Mouse (Mus musculus) stomach, embryonic 15.5 days (tissue): ENCODE data around the gene Agpat3. TPM values are rescaled to one million over a fixed set of nuclear protein-coding genes. Genes with fewer than 3 reads are reported as not detected.

Source experiments
- ATAC-seq: fragments of 200-750 bp; cut with Nextera tagmentation; 2 replicates; pipeline ENCODE4 v1.8.0; 2017; ENCODE audit warnings: low read depth, moderate number of reproducible peaks, moderate TSS enrichment; ENCODE audit not compliant: insufficient read depth, low FRiP score
- H3K27ac ChIP-seq: fragments of 300-500 bp; sonication (generic); 2 replicates; pipeline ENCODE4 v1.5.1; 2015; ENCODE audit warnings: mild to moderate bottlenecking, inconsistent platforms
- H3K27me3 ChIP-seq: fragments of 300-500 bp; sonication (generic); replicated peaks from 2 replicates; pipeline ENCODE4 v1.6.1; 2015; ENCODE audit warnings: inconsistent platforms
- H3K36me3 ChIP-seq: fragments of 300-500 bp; sonication (generic); 2 replicates; pipeline ENCODE4 v1.6.1; 2015; ENCODE audit warnings: inconsistent platforms
- H3K4me1 ChIP-seq: fragments of 300-500 bp; sonication (generic); 2 replicates; pipeline ENCODE4 v1.6.1; 2015; ENCODE audit warnings: inconsistent platforms
- H3K4me2 ChIP-seq: fragments of 300-500 bp; sonication (generic); 2 replicates; pipeline ENCODE4 v1.6.1; 2015; ENCODE audit warnings: mild to moderate bottlenecking, inconsistent platforms
- H3K4me3 ChIP-seq: fragments of 300-500 bp; sonication (generic); replicated peaks from 2 replicates; pipeline ENCODE4 v1.5.1; 2015; ENCODE audit warnings: inconsistent platforms
- H3K9ac ChIP-seq: fragments of 300-500 bp; sonication (generic); 2 replicates; pipeline ENCODE4 v1.6.1; 2015; ENCODE audit warnings: inconsistent platforms
- H3K9me3 ChIP-seq: fragments of 300-500 bp; sonication (generic); 2 replicates; pipeline ENCODE4 v1.6.1; 2016; ENCODE audit warnings: inconsistent platforms
- whole genome bisulfite sequencing: fragments of 180-500 bp; shearing (Covaris S2); methylation state at CpG from one replicate; pipeline ENCODE4 v1.1.7; 2015; 5-methylcytosine and 5-hydroxymethylcytosine counted together
- polyA plus RNA-seq: library from polyadenylated mRNA; unstranded; fragments of >200 nt; fragmentation: Nextera tagmentation; extraction: Ambion mirVana; gene quantifications from 2 replicates; pipeline ENCODE4 v1.2.1, GENCODE M21; 2015

The Agpat3 gene
- polyA plus RNA-seq, 1 experiment from 2014 or later, result 60.7 TPM

DNA sequence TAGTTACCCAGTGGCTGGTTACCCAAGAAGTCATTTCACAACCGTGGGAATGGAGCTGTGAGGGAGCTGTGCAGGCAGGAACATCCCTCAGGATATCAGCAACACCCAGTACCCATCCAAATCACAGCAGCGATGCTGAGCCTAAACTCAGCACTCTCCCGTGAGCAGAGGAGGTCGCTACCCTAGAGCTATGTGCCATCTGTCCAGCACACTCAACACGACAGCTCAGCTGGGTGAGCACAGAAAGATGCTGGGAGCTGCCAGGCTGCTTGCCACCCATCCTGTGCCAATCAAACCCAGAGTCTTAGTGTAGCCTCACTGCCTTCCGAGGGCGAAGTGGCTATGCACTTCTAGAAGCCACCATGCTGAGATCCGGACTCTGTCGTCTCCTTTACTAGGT is 32.3 kb downstream of the Agpat3 start:
- Histone ChIP-seq H3K9me3 (no peaks in the 10 kb centered on the region), H3K4me3 (no peak overlapping the region), H3K4me1 (0 out of 2 replicates have a peak, but pooled peaks cover 4% of the 10 kb centered on the region), H3K4me2 (no peak overlapping the region), H3K36me3 (0 out of 2 replicates have a peak, but pooled peaks cover 3% of the 10 kb centered on the region), H3K9ac (no peak overlapping the region), H3K27ac (no peak overlapping the region), H3K27me3 (no peaks in the 10 kb centered on the region)
- no peak for ATAC-seq
- WGBS, result 85% methylated on average over 9 of the region's 9 CpGs

DNA sequence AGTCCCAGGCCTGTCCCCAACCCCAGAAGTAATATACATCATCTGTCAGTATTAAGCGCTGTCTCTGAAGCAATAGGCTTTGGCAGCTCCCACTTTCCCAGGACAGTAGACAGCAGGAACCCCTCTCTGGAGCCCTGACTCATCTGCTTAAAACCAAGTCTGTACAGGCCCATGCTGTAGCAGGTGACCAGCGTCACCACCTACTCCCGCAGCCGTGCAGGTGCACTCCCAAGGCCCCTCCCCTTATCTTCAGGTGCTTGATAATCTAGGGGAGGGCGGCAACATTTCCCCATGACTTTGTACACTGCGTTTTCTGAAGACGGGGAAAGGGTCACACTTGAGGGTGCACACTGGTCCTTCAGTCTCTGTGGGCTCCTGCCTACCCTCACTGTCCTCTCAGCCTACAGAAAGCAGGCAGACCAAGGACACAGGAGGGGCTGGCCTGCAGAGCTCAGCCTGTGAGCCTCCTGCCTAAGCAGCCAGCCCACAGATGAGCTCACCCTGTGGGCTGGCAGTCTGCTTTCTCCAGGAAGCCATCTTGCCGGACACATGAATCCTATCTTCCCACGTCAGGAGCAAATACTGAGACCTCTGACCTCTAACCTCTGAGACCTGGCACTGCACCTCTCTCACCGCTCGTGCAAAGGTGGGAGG is 34.9 kb downstream of the Agpat3 start:
- ATAC-seq, result peak; percentile 61
- Histone ChIP-seq H3K9me3 (no peaks in the 10 kb centered on the region), H3K27me3 (no peaks in the 10 kb centered on the region), H3K27ac (0 out of 2 replicates have a peak overlapping the region, but pooled peaks have one; percentile 3), H3K4me3 (no peak overlapping the region), H3K9ac (no peak overlapping the region), H3K36me3 (no peaks in the 10 kb centered on the region), H3K4me1 (0 out of 2 replicates have a peak, but pooled peaks cover 4% of the 10 kb centered on the region), H3K4me2 (no peak overlapping the region)
- WGBS, result 57% methylated on average over 11 of the region's 11 CpGs

DNA sequence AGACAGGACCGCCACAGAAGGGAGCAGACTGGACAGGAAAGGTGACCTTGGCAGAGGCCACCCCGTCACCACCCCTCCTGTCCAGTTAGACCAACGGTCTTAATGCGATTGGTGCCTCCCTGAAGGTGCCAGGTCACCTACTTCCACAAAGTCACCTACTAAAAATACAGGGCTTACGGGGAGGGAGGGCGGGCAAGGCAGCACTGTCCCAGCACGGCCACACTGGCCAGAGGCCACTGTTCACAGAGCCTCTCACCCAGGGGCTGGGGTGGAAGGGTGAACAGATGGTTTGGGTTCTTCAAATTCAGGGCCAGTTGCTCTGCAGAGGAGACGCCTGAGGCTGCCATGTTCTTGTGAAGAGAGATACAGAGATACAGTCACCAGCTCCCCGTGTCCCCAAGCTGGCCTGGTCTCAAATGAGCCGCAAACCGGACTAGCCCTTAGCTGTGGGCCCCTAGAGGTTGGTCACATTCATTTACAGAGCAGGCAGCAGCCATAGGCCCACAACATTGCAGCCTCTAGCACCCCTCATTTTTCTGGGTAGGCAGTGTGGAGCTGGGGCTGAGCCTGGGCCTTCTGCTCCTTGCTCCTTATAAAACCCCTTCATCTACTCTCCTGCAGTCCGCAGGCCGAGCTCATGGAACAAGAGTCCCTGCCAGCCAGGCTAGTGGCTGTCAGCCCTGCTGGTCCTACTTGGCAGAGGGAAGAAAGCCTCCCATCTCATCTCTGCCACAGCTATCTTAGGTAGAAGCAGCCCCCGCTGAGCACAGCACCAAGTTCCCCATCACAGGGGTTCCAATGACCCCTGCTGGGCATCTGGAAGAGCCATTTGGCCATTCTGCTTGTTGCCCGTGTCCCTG is 35.8 kb downstream of the Agpat3 start:
- WGBS, result 90% methylated on average over 15 of the region's 15 CpGs
- Histone ChIP-seq H3K4me2 (no peak overlapping the region), H3K36me3 (no peaks in the 10 kb centered on the region), H3K4me3 (no peak overlapping the region), H3K9me3 (no peaks in the 10 kb centered on the region), H3K27ac (no peak overlapping the region), H3K4me1 (0 out of 2 replicates have a peak, but pooled peaks cover 4% of the 10 kb centered on the region), H3K9ac (no peak overlapping the region), H3K27me3 (no peaks in the 10 kb centered on the region)
- no peak for ATAC-seq

DNA sequence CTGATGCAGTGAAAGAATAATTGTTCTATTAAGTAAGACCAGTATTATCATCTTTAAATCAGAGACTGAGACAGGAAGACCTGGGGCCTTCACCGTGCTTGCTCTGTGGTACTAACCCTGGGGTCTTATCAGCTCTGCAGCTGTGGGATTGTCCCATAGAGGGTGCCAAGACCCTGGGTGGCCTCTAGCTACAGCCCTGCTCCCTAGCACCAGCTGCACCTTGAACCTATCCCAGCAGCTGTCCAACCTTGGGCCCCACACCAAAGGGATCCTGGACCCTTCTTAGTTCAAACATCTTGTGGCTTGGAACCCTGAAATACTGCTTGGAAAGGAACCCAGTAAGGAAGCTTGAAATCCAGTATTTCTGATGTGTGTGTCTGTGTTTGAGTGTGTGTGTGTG is 37.1 kb downstream of the Agpat3 start:
- Histone ChIP-seq H3K9ac (no peak overlapping the region), H3K9me3 (no peaks in the 10 kb centered on the region), H3K4me1 (0 out of 2 replicates have a peak, but pooled peaks cover 4% of the 10 kb centered on the region), H3K4me3 (no peak overlapping the region), H3K36me3 (no peaks in the 10 kb centered on the region), H3K4me2 (no peak overlapping the region), H3K27me3 (no peaks in the 10 kb centered on the region), H3K27ac (no peak overlapping the region)
- 73% methylated on average over 1 of the region's 1 CpGs for WGBS
- ATAC-seq, result no peak

DNA sequence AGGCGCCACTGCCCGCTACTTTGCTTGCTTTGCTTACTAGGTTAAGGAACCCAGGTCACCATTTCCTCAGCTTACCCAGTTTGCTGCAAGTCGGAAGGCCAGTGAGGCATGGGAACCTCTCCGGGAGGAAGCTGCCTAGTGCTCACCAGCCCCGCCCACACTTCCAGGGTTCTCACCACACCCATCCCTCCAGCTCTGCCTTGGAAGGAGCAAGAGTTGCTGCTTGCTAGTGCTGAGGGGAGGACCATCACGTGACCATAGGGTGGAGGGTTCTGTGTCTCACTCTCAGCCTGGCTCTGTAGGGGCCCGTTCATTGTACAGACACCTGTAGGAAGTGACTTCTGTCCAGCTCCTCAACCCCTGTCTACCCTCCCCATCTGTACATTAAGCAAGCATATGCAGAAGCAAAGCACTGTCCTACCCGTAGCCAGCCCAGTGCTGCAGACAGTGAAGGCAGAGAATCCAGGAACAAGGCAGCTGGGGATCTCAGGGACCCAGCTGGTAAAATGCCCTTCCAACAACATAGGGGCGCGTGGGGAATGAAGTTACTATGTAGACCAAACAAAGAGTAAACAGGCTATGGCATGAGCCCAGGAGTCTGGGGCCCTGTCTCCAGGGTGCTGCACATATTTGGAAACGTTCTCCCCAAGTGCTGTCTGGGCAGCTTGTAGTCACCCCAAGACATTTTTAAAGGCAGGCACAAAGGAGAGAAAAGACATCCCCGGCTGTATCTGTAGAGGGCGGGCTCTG is 40.2 kb downstream of the Agpat3 start:
- no peak overlapping the region for H3K4me2 ChIP-seq
- no peaks in the 10 kb centered on the region for H3K9me3 ChIP-seq
- H3K27me3 ChIP-seq, result no peaks in the 10 kb centered on the region
- no peaks in the 10 kb centered on the region for H3K36me3 ChIP-seq
- H3K9ac ChIP-seq, result no peak overlapping the region
- no peak overlapping the region for H3K27ac ChIP-seq
- no peak overlapping the region for H3K4me3 ChIP-seq
- ATAC-seq, result peak; percentile 36; the same call in 1 of the 2 replicates
- WGBS, result 67% methylated on average over 13 of the region's 13 CpGs
- no peaks in the 10 kb centered on the region for H3K4me1 ChIP-seq

DNA sequence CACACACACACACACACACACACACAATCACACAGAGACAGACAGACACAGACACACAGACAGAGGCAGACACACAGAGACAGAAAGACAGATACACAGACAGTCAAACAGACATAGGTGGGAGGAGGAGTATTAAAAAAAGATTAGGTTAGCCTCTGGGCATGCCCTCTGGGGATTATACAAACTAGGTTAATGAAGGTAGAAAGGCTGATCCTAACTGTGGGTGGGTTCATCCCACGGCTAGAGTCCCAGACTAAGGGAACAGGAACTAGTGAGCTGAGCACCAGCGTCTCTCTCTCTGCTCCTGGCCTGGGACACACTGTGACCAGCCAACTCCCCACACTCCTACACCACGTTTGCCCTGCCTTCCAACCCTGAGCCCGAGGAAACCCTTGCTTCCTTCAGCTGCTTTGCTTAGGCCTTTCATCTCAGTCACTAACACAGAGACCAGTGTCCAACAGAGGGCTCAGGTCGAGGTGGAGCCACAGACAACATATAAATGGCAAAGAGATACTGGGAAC is 41.5 kb downstream of the Agpat3 start:
- H3K4me2 ChIP-seq, result no peak overlapping the region
- H3K27me3 ChIP-seq, result no peaks in the 10 kb centered on the region
- H3K4me3 ChIP-seq, result no peak overlapping the region
- H3K9ac ChIP-seq, result no peak overlapping the region
- WGBS, result 57% methylated on average over 5 of the region's 5 CpGs
- H3K36me3 ChIP-seq, result no peaks in the 10 kb centered on the region
- ATAC-seq, result no peak
- H3K27ac ChIP-seq, result no peak overlapping the region
- H3K4me1 ChIP-seq, result no peaks in the 10 kb centered on the region
- H3K9me3 ChIP-seq, result no peaks in the 10 kb centered on the region

DNA sequence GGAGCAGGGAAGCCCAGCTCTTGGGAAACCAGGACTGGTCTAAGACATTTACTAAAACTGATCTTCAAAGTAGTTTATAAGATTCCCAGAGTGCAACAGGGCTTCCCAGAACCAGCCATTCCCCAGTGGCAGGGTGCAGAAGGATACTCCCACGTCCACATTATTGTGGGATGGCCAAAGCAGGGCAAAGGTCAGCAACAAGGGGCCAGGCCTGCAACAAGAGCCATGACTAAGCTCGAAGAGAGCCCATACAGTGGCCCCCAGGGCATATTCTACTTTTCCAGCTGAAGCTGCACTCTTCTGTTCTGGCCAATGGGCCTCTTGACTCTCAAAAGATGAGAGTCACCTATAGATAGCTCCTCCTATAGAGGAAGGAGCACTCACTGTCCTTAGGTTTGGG is 43.7 kb downstream of the Agpat3 start:
- no peak for ATAC-seq
- no peak overlapping the region for H3K9ac ChIP-seq

DNA sequence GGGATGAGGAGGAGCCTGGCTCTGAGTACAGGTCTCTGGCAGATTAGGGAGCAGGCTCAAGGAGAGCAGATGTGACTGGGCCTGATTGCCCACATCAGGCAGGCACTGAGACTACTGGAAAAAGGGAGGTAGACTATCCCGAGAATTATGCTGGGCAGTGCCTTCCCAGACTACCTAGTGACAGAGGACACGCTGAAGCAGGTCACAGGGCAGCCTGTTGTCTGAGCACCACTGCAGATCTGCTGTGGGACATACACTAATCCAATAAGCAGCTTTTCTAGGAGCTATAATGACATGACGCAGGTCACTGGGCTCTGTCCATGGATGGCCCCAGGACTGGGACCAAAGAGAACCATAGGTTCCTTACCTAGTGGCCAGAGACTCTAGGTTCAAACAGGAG is 44.9 kb downstream of the Agpat3 start:
- Histone ChIP-seq H3K36me3 (no peaks in the 10 kb centered on the region; the same call in 1 of the 2 replicates), H3K9ac (no peak overlapping the region), H3K4me2 (no peak overlapping the region), H3K4me1 (no peaks in the 10 kb centered on the region), H3K27ac (no peak overlapping the region), H3K27me3 (no peaks in the 10 kb centered on the region), H3K9me3 (no peaks in the 10 kb centered on the region), H3K4me3 (no peak overlapping the region)
- WGBS, result 90% methylated on average over 3 of the region's 3 CpGs
- ATAC-seq, result no peak

More for the DNA sequence above, 43.7 kb downstream of the Agpat3 start:
- no peaks in the 10 kb centered on the region for H3K9me3 ChIP-seq
- no peak overlapping the region for H3K4me2 ChIP-seq
- no peak overlapping the region for H3K27ac ChIP-seq
- H3K27me3 ChIP-seq, result no peaks in the 10 kb centered on the region
- no peak overlapping the region for H3K4me3 ChIP-seq
- no peaks in the 10 kb centered on the region for H3K36me3 ChIP-seq
- WGBS, result 62% methylated on average over 2 of the region's 2 CpGs
- H3K4me1 ChIP-seq, result no peaks in the 10 kb centered on the region

DNA sequence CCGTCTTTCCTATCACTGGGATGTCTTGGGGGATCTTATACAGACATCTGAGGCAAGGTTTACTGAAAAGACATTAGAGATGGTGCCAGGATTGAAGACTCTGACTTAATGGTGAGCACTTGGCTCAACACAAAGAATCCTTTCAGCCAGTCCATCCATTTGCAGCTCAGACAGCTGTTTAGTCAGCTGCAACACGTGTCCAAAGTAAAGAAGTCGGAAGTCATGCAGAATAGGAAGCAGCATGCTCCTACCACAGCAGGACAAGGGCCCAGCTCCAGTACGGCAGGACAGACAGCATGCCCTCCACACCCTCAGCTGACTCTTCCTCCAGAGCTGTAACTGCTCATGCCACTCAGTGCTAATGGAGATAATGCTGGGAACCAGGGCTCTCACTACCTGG is 46.3 kb downstream of the Agpat3 start:
- H3K9ac ChIP-seq, result no peak overlapping the region
- H3K36me3 ChIP-seq, result no peaks in the 10 kb centered on the region; the same call in 1 of the 2 replicates
- H3K4me1 ChIP-seq, result no peaks in the 10 kb centered on the region
- H3K27ac ChIP-seq, result no peak overlapping the region
- no peak overlapping the region for H3K4me3 ChIP-seq
- H3K9me3 ChIP-seq, result no peaks in the 10 kb centered on the region
- ATAC-seq, result no peak
- 59% methylated on average over 4 of the region's 4 CpGs for WGBS
- no peaks in the 10 kb centered on the region for H3K27me3 ChIP-seq
- H3K4me2 ChIP-seq, result no peak overlapping the region

DNA sequence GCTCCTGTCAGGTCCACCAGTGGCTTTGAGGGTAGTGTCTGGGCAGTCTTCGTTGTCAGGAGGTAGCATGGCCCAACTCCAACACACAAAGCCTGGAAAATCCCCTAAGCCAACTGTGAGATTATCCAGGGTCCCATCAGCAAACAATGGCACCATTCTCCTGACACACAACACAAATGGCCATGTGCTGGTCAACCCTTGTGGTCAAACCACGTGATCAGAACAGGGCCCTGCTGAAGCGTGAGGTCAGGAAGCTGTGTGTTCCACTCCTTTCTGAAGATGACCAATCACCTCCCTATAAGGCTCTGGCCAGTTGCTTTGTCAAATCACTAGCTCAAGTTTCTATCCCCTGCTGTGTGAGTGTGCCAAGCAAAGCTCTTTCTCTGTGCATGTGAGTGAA is 47.3 kb downstream of the Agpat3 start:
- no peaks in the 10 kb centered on the region for H3K9me3 ChIP-seq
- H3K27me3 ChIP-seq, result no peaks in the 10 kb centered on the region
- H3K27ac ChIP-seq, result no peak overlapping the region
- no peak overlapping the region for H3K4me3 ChIP-seq
- no peak overlapping the region for H3K9ac ChIP-seq
- no peak overlapping the region for H3K4me2 ChIP-seq
- no peaks in the 10 kb centered on the region for H3K4me1 ChIP-seq
- no peaks in the 10 kb centered on the region; the same call in 1 of the 2 replicates for H3K36me3 ChIP-seq
- WGBS, result 57% methylated on average over 3 of the region's 3 CpGs
- no peak for ATAC-seq

DNA sequence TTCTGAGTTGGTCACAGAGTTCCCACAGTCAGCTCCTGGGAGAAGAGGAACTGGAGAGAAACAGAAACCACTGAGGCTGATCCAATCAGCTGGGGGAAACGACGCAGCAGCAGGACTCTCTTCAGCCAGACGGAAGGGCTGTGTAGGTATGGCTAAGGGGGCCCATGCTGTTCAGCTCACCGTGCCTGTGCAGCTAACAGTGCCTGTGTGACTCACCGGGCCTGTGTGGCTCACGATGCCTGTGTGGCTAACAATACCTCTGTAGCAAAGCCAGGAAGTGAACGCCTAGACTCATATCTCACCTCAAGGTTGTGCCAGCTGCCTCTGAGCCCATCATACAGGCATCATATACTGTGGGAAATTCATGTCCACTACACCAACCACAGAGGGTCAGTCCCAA is 48.6 kb downstream of the Agpat3 start:
- no peaks in the 10 kb centered on the region for H3K4me1 ChIP-seq
- no peaks in the 10 kb centered on the region for H3K9me3 ChIP-seq
- H3K9ac ChIP-seq, result no peak overlapping the region
- no peak overlapping the region for H3K4me3 ChIP-seq
- ATAC-seq, result no peak; the same call in 1 of the 2 replicates
- 78% methylated on average over 7 of the region's 7 CpGs for WGBS
- no peak overlapping the region for H3K4me2 ChIP-seq
- no peak overlapping the region for H3K27ac ChIP-seq
- no peaks in the 10 kb centered on the region; the same call in 1 of the 2 replicates for H3K36me3 ChIP-seq
- H3K27me3 ChIP-seq, result no peaks in the 10 kb centered on the region
